Mouse (Mus musculus) MEL (cell line): ENCODE measurements around the gene Adgrg1. TPM values are rescaled to one million over a fixed set of nuclear protein-coding genes. Genes with fewer than 3 reads are reported as not detected.

Source experiments
- DNase-seq: peaks from one replicate; pipeline ENCODE4 v3.0.0; 2011; ENCODE audit warnings: low read depth, low spot score
- H3K27ac ChIP-seq: 2 replicates; pipeline ENCODE4 v1.5.1; 2012; ENCODE audit warnings: low read depth, mild to moderate bottlenecking, control low read depth, low read length, moderate library complexity; ENCODE audit not compliant: control insufficient read depth
- H3K27me3 ChIP-seq, 2 experiments: fragments of 150-350 bp in 1 of 2; sonication (generic) in 1 of 2; 2 replicates each; pipeline ENCODE4 v1.6.1; 2012; ENCODE audit warnings: low read length in 2 of 2, mild to moderate bottlenecking in 2 of 2, improper control_type of control experiment in 1 of 2, moderate library complexity in 1 of 2; ENCODE audit not compliant: insufficient read depth in 2 of 2, control insufficient read depth in 1 of 2
- H3K36me3 ChIP-seq, 2 experiments: 2 replicates each; pipeline ENCODE4 v1.6.1; 2012 to 2014; ENCODE audit warnings: low read length in 2 of 2, improper control_type of control experiment in 1 of 2, inconsistent platforms in 1 of 2, mild to moderate bottlenecking in 1 of 2; ENCODE audit not compliant: insufficient read depth in 2 of 2, control insufficient read depth in 1 of 2
- H3K4me1 ChIP-seq, 2 experiments: fragments of 150-350 bp in 1 of 2; sonication (generic) in 1 of 2; 2 replicates each; pipeline ENCODE4 v1.6.1; 2012; ENCODE audit warnings: low read length in 2 of 2, improper control_type of control experiment in 1 of 2, mild to moderate bottlenecking in 1 of 2; ENCODE audit not compliant: insufficient read depth in 2 of 2, control insufficient read depth in 1 of 2
- H3K4me3 ChIP-seq, 2 experiments: fragments of 150-350 bp in 1 of 2; sonication (generic) in 1 of 2; 2 replicates each; pipeline ENCODE4 v1.5.1; 2012; ENCODE audit warnings: low read depth in 2 of 2, low read length in 2 of 2, mild to moderate bottlenecking in 2 of 2, moderate library complexity in 2 of 2, control low read depth in 1 of 2, improper control_type of control experiment in 1 of 2; ENCODE audit not compliant: control insufficient read depth in 1 of 2, insufficient read depth in 1 of 2
- H3K79me2 ChIP-seq: 2 replicates; pipeline ENCODE4 v1.6.1; 2012; ENCODE audit warnings: mild to moderate bottlenecking, low read length, moderate library complexity; ENCODE audit not compliant: control insufficient read depth, poor library complexity, insufficient read depth
- H3K9ac ChIP-seq: 2 replicates; pipeline ENCODE4 v1.6.1; 2012; ENCODE audit warnings: low read depth, mild to moderate bottlenecking, control low read depth, low read length, moderate library complexity; ENCODE audit not compliant: control insufficient read depth, poor library complexity, severe bottlenecking
- H3K9me3 ChIP-seq: fragments of 150-350 bp; sonication (generic); replicated peaks from 2 replicates; pipeline ENCODE4 v1.6.1; 2012; ENCODE audit warnings: mild to moderate bottlenecking, low read length, improper control_type of control experiment, moderate library complexity; ENCODE audit not compliant: insufficient read depth
- CHD2 ChIP-seq: IDR thresholded peaks from 2 replicates; pipeline ENCODE4 v1.6.1; 2011; ENCODE audit warnings: low read length, improper control_type of control experiment
- ELF1 ChIP-seq: IDR thresholded peaks from 2 replicates; pipeline ENCODE4 v1.6.1; 2014; ENCODE audit warnings: low read depth, mild to moderate bottlenecking, inconsistent platforms, low read length, improper control_type of control experiment, moderate library complexity
- ETS1 ChIP-seq: IDR thresholded peaks from 2 replicates; pipeline ENCODE4 v1.6.1; 2012; ENCODE audit warnings: low read depth, mild to moderate bottlenecking, inconsistent platforms, low read length, improper control_type of control experiment, moderate library complexity
- GABPA ChIP-seq: IDR thresholded peaks from 2 replicates; pipeline ENCODE4 v1.6.1; 2012; ENCODE audit warnings: low read depth, mild to moderate bottlenecking, inconsistent platforms, low read length, improper control_type of control experiment, moderate library complexity
- KAT2A ChIP-seq: conservative IDR thresholded peaks from 2 replicates; pipeline ENCODE4 v1.6.1; 2012; ENCODE audit warnings: low read depth, low read length, improper control_type of control experiment, inconsistent platforms
- MAZ ChIP-seq: IDR thresholded peaks from 2 replicates; pipeline ENCODE4 v1.6.1; 2012; ENCODE audit warnings: low read depth, mild to moderate bottlenecking, inconsistent platforms, low read length, improper control_type of control experiment
- MXI1 ChIP-seq: IDR thresholded peaks from 2 replicates; pipeline ENCODE4 v1.6.1; 2011; ENCODE audit warnings: mild to moderate bottlenecking, low read depth, low read length, improper control_type of control experiment
- MYB ChIP-seq: IDR thresholded peaks from 2 replicates; pipeline ENCODE4 v1.6.1; 2011; ENCODE audit warnings: mild to moderate bottlenecking, low read depth, low read length, improper control_type of control experiment
- NELFE ChIP-seq: IDR thresholded peaks from 2 replicates; pipeline ENCODE4 v1.6.1; 2011; ENCODE audit warnings: low read depth, low read length, improper control_type of control experiment
- NRF1 ChIP-seq: IDR thresholded peaks from 2 replicates; pipeline ENCODE4 v1.6.1; 2014; ENCODE audit warnings: low read depth, mild to moderate bottlenecking, inconsistent platforms, low read length, improper control_type of control experiment, moderate library complexity; ENCODE audit not compliant: poor library complexity, insufficient read depth, severe bottlenecking
- POLR2A ChIP-seq, 2 experiments: IDR thresholded peaks; 2 replicates each; pipeline ENCODE4 v1.6.1; 2011 to 2012; ENCODE audit warnings: low read length in 2 of 2, mild to moderate bottlenecking in 2 of 2, control low read depth in 1 of 2, improper control_type of control experiment in 1 of 2, low read depth in 1 of 2, moderate library complexity in 1 of 2; ENCODE audit not compliant: control insufficient read depth in 1 of 2, insufficient read depth in 1 of 2, poor library complexity in 1 of 2
- POLR2AphosphoS2 ChIP-seq: IDR thresholded peaks from 2 replicates; pipeline ENCODE4 v1.6.1; 2011; ENCODE audit warnings: low read length, improper control_type of control experiment
- SIN3A ChIP-seq: IDR thresholded peaks from 2 replicates; pipeline ENCODE4 v1.6.1; 2012; ENCODE audit warnings: low read length, improper control_type of control experiment, inconsistent platforms
- SMC3 ChIP-seq: IDR thresholded peaks from 2 replicates; pipeline ENCODE4 v1.6.1; 2011; ENCODE audit warnings: low read depth, low read length, improper control_type of control experiment
- UBTF ChIP-seq: IDR thresholded peaks from 2 replicates; pipeline ENCODE4 v1.6.1; 2012; ENCODE audit warnings: low read depth, mild to moderate bottlenecking, inconsistent platforms, low read length, improper control_type of control experiment, moderate library complexity, borderline replicate concordance; ENCODE audit not compliant: insufficient read depth
- USF1 ChIP-seq: IDR thresholded peaks from 2 replicates; pipeline ENCODE4 v1.6.1; 2014; ENCODE audit warnings: low read depth, mild to moderate bottlenecking, inconsistent platforms, low read length, improper control_type of control experiment, moderate library complexity
- USF2 ChIP-seq, 2 experiments: IDR thresholded peaks; 2 replicates each; pipeline ENCODE4 v1.6.1; 2011 to 2012; ENCODE audit warnings: improper control_type of control experiment in 2 of 2, low read length in 2 of 2, borderline replicate concordance in 1 of 2, inconsistent platforms in 1 of 2, low read depth in 1 of 2, mild to moderate bottlenecking in 1 of 2; ENCODE audit not compliant: insufficient read depth in 1 of 2
- ZKSCAN1 ChIP-seq: IDR thresholded peaks from 2 replicates; pipeline ENCODE4 v1.6.1; 2012; ENCODE audit warnings: low read depth, mild to moderate bottlenecking, inconsistent platforms, low read length, improper control_type of control experiment, moderate library complexity
- ZNF384 ChIP-seq: IDR thresholded peaks from 2 replicates; pipeline ENCODE4 v1.6.1; 2012; ENCODE audit warnings: low read depth, mild to moderate bottlenecking, inconsistent platforms, low read length, improper control_type of control experiment
- polyA plus RNA-seq, 2 experiments: library from polyadenylated mRNA; stranded (reverse) in 1 of 2; unstranded in 1 of 2; fragments of >175 nt in 1 of 2; fragments of >200 nt in 1 of 2; gene quantifications; 2 replicates each; pipeline versions ENCODE4 v1.2.1 to v1.2.4; 2012; ENCODE audit warnings: low replicate concordance in 2 of 2, low read depth in 1 of 2; ENCODE audit not compliant: insufficient read length in 2 of 2, insufficient read depth in 1 of 2, missing spikeins in 1 of 2
- total RNA-seq: library from RNA; depleted of rRNA; stranded (reverse); fragments of 300-350 nt; gene quantifications from 2 replicates; pipeline ENCODE4 v1.2.3, GENCODE M21; 2012

The Adgrg1 gene
- total and polyA plus RNA-seq, 3 experiments = 4.2 to 33.2 TPM; not detected in 1

DNA sequence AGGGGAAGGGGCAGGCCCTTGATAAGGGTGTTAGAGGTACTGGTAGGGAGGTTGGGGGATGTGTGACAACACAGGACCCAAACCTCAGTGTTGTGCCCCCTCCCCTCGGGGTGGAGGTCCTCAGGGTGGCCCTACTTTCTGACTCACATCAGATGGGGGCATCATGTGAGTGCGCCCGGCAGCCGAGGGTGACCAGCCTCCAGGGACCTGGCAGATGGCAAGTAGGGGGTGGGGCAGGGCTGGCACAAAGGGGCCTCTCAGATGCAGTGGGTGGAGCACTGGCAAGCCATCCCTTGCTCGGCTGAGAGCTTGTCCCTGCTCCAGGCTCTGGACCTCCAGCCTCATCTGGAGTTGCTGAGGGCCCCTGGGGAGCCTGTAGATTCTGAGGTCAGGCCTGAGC, 12.1 kb downstream of the Adgrg1 start:
- H3K27ac ChIP-seq = no peak overlapping the region
- peaks cover 3% of the 10 kb centered on the region for H3K79me2 ChIP-seq
- TF ChIP-seq ZNF384 (no peak), GABPA (no peak), POLR2A (IDR thresholded peaks at IDR 0.05; ENCODE audit: control insufficient read depth in 1 of 2, insufficient read depth in 1 of 2, low read depth in 1 of 2, low read length in 2 of 2, poor library complexity in 1 of 2) (no peak), MXI1 (no peak), ETS1 (no peak), ZKSCAN1 (no peak), SIN3A (no peak), SMC3 (no peak), CHD2 (no peak)
- H3K4me3 ChIP-seq = no peak overlapping the region
- H3K9me3 ChIP-seq = no peaks in the 10 kb centered on the region
- H3K36me3 ChIP-seq = peaks cover 0 to 2% of the 10 kb centered on the region in 2 experiments; a peak in 2 of 4 replicates
- no peak for DNase-seq
- no peaks in the 10 kb centered on the region for H3K27me3 ChIP-seq
- H3K9ac ChIP-seq = no peak overlapping the region
- peaks cover 0 to 12% of the 10 kb centered on the region in 2 experiments; a peak in 3 of 4 replicates for H3K4me1 ChIP-seq

DNA sequence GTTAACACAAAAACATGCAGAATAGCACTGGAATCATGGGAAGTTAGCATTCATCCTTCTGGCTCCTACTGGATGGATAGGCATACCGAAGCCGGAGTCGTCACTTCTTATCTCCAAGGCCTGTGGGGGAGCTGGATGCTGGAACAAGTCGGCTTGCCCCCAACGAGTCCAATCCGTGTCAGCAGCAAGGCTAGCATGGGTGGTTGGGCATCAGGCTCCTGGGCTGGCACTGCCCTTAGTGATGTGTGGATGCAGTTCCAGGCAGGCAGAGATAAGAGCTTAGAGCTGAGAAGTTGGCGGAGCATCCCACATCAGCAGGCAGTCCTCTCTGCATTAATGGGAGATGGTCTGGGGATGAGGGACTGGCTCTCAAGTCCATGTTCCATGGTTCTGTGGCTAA, 13.0 kb downstream of the Adgrg1 start:
- Histone ChIP-seq H3K4me3 (no peak overlapping the region), H3K27me3 (no peaks in the 10 kb centered on the region), H3K36me3 (peaks cover 0 to 2% of the 10 kb centered on the region in 2 experiments; a peak in 2 of 4 replicates), H3K27ac (no peak overlapping the region), H3K4me1 (peaks cover 0 to 12% of the 10 kb centered on the region in 2 experiments; a peak in 3 of 4 replicates), H3K9ac (no peak overlapping the region), H3K79me2 (peaks cover 3% of the 10 kb centered on the region), H3K9me3 (no peaks in the 10 kb centered on the region)
- TF ChIP-seq USF1 (no peak), MYB (no peak), USF2 (IDR thresholded peaks at IDR 0.05; ENCODE audit: borderline replicate concordance in 1 of 2, insufficient read depth in 1 of 2, low read depth in 1 of 2, low read length in 2 of 2) (no peak), NELFE (no peak), NRF1 (no peak), ZNF384 (no peak), UBTF (no peak), ELF1 (no peak), POLR2AphosphoS2 (no peak), KAT2A (no peak), MAZ (no peak)
- no peak for DNase-seq
